Mouse (Mus musculus): ENCODE results near the gene Znhit6. TPM values are rescaled to one million over a fixed set of nuclear protein-coding genes. Genes with fewer than 3 reads are reported as not detected.

Gene Znhit6
- polyA plus RNA-seq, 1 experiment from 2014 or later = 34.4 TPM

GRCm38 (mm10) chr3:145601345-145601744, 25.3 kb downstream of the Znhit6 start:
- Histone ChIP-seq H3K9ac (replicated peaks; ENCODE audit: low read length) (no peak overlapping the region), H3K27ac (ENCODE audit: low read length) (no peak overlapping the region), H3K36me3 (ENCODE audit: insufficient read depth, low read length) (peaks cover 54% of the 10 kb centered on the region), H3K27me3 (ENCODE audit: insufficient read depth, low read length) (no peaks in the 10 kb centered on the region), H3K4me1 (ENCODE audit: insufficient read depth, low read length) (peaks cover 16% of the 10 kb centered on the region), H3K4me3 (ENCODE audit: low read length) (no peak overlapping the region), H3K4me2 (replicated peaks; ENCODE audit: low read depth, low read length) (no peak overlapping the region), H3K9me3 (ENCODE audit: low read length) (peaks cover 6% of the 10 kb centered on the region; the same call in 1 of the 2 replicates)
- WGBS = 46% methylated on average over 6 of the region's 6 CpGs
- no peak for ATAC-seq (ENCODE audit: low FRiP score, low TSS enrichment)

GRCm38 (mm10) chr3:145602410-145603206, 26.6 kb downstream of the Znhit6 start:
- WGBS = 33% methylated on average over 11 of the region's 11 CpGs

GRCm38 (mm10) chr3:145605437-145606123, 29.6 kb downstream of the Znhit6 start:
- Histone ChIP-seq H3K4me3 (ENCODE audit: low read length) (no peak overlapping the region), H3K36me3 (ENCODE audit: insufficient read depth, low read length) (peaks cover 36% of the 10 kb centered on the region), H3K27ac (ENCODE audit: low read length) (no peak overlapping the region), H3K4me1 (ENCODE audit: insufficient read depth, low read length) (peaks cover 20% of the 10 kb centered on the region), H3K9me3 (ENCODE audit: low read length) (no peaks in the 10 kb centered on the region), H3K4me2 (replicated peaks; ENCODE audit: low read depth, low read length) (no peak overlapping the region), H3K9ac (replicated peaks; ENCODE audit: low read length) (no peak overlapping the region), H3K27me3 (ENCODE audit: insufficient read depth, low read length) (no peaks in the 10 kb centered on the region)
- ATAC-seq (ENCODE audit: low FRiP score, low TSS enrichment) = no peak
- WGBS = 86% methylated on average over 5 of the region's 5 CpGs

More at GRCm38 (mm10) chr3:145602410-145603206, 26.6 kb downstream of the Znhit6 start:
- Histone ChIP-seq H3K4me1 (ENCODE audit: insufficient read depth, low read length) (peaks cover 16% of the 10 kb centered on the region), H3K4me3 (ENCODE audit: low read length) (no peak overlapping the region), H3K9ac (replicated peaks; ENCODE audit: low read length) (0 out of 2 replicates have a peak overlapping the region, but pooled peaks have one; percentile 19), H3K4me2 (replicated peaks; ENCODE audit: low read depth, low read length) (peak overlapping the region; percentile 16; the same call in 1 of the 2 replicates), H3K27ac (ENCODE audit: low read length) (peak overlapping the region; percentile 65; the same call in 1 of the 2 replicates), H3K27me3 (ENCODE audit: insufficient read depth, low read length) (no peaks in the 10 kb centered on the region), H3K9me3 (ENCODE audit: low read length) (peaks cover 6% of the 10 kb centered on the region; the same call in 1 of the 2 replicates), H3K36me3 (ENCODE audit: insufficient read depth, low read length) (peaks cover 59% of the 10 kb centered on the region)
- peak; percentile 67; the same call in 1 of the 2 replicates for ATAC-seq (ENCODE audit: low FRiP score, low TSS enrichment)

- ATAC-seq (ENCODE audit: low FRiP score, low TSS enrichment) = no peak
- no peaks in the 10 kb centered on the region for H3K27me3 ChIP-seq (ENCODE audit: insufficient read depth, low read length)
- WGBS = 87% methylated on average over 5 of the region's 5 CpGs
Observed at GRCm38 (mm10) chr3:145608320-145608719, 32.3 kb downstream of the Znhit6 start.

GRCm38 (mm10) chr3:145612662-145613061, 36.7 kb downstream of the Znhit6 start:
- peaks cover 27% of the 10 kb centered on the region for H3K4me1 ChIP-seq (ENCODE audit: insufficient read depth, low read length)
- no peak for ATAC-seq (ENCODE audit: low FRiP score, low TSS enrichment)
- H3K36me3 ChIP-seq (ENCODE audit: insufficient read depth, low read length) = no peaks in the 10 kb centered on the region
- no peak overlapping the region for H3K4me2 ChIP-seq (replicated peaks; ENCODE audit: low read depth, low read length)
- no peaks in the 10 kb centered on the region for H3K27me3 ChIP-seq (ENCODE audit: insufficient read depth, low read length)
- H3K27ac ChIP-seq (ENCODE audit: low read length) = no peak overlapping the region
- H3K4me3 ChIP-seq (ENCODE audit: low read length) = no peak overlapping the region
- no peak overlapping the region for H3K9ac ChIP-seq (replicated peaks; ENCODE audit: low read length)
- H3K9me3 ChIP-seq (ENCODE audit: low read length) = no peaks in the 10 kb centered on the region
- WGBS = 38% methylated on average over 4 of the region's 4 CpGs

More at GRCm38 (mm10) chr3:145608320-145608719, 32.3 kb downstream of the Znhit6 start:
- Histone ChIP-seq H3K9me3 (ENCODE audit: low read length) (no peaks in the 10 kb centered on the region), H3K9ac (replicated peaks; ENCODE audit: low read length) (no peak overlapping the region), H3K4me2 (replicated peaks; ENCODE audit: low read depth, low read length) (no peak overlapping the region), H3K27ac (ENCODE audit: low read length) (no peak overlapping the region), H3K4me3 (ENCODE audit: low read length) (no peak overlapping the region), H3K36me3 (ENCODE audit: insufficient read depth, low read length) (peaks cover 33% of the 10 kb centered on the region), H3K4me1 (ENCODE audit: insufficient read depth, low read length) (peaks cover 6% of the 10 kb centered on the region)

GRCm38 (mm10) chr3:145613234-145613633, 37.2 kb downstream of the Znhit6 start:
- ATAC-seq (ENCODE audit: low FRiP score, low TSS enrichment) = no peak
- 67% methylated on average over 4 of the region's 4 CpGs for WGBS

GRCm38 (mm10) chr3:145614362-145615115, 38.5 kb downstream of the Znhit6 start:
- H3K4me3 ChIP-seq (ENCODE audit: low read length) = no peak overlapping the region
- WGBS = 14% methylated on average over 17 of the region's 17 CpGs
- H3K27ac ChIP-seq (ENCODE audit: low read length) = peak overlapping the region; percentile 87
- ATAC-seq (ENCODE audit: low FRiP score, low TSS enrichment) = peak; percentile 71
- H3K36me3 ChIP-seq (ENCODE audit: insufficient read depth, low read length) = no peaks in the 10 kb centered on the region
- H3K4me1 ChIP-seq (ENCODE audit: insufficient read depth, low read length) = peaks cover 27% of the 10 kb centered on the region
- no peaks in the 10 kb centered on the region for H3K27me3 ChIP-seq (ENCODE audit: insufficient read depth, low read length)
- no peaks in the 10 kb centered on the region for H3K9me3 ChIP-seq (ENCODE audit: low read length)
- peak overlapping the region; percentile 51 for H3K9ac ChIP-seq (replicated peaks; ENCODE audit: low read length)
- peak overlapping the region; percentile 32 for H3K4me2 ChIP-seq (replicated peaks; ENCODE audit: low read depth, low read length)

More at GRCm38 (mm10) chr3:145613234-145613633, 37.2 kb downstream of the Znhit6 start:
- H3K4me2 ChIP-seq (replicated peaks; ENCODE audit: low read depth, low read length) = no peak overlapping the region
- H3K4me1 ChIP-seq (ENCODE audit: insufficient read depth, low read length) = peaks cover 27% of the 10 kb centered on the region
- no peaks in the 10 kb centered on the region for H3K27me3 ChIP-seq (ENCODE audit: insufficient read depth, low read length)
- no peaks in the 10 kb centered on the region for H3K36me3 ChIP-seq (ENCODE audit: insufficient read depth, low read length)
- no peak overlapping the region for H3K9ac ChIP-seq (replicated peaks; ENCODE audit: low read length)
- no peak overlapping the region for H3K27ac ChIP-seq (ENCODE audit: low read length)
- H3K9me3 ChIP-seq (ENCODE audit: low read length) = no peaks in the 10 kb centered on the region
- H3K4me3 ChIP-seq (ENCODE audit: low read length) = no peak overlapping the region

GRCm38 (mm10) chr3:145618299-145618698, 42.3 kb downstream of the Znhit6 start:
- WGBS = 61% methylated on average over 9 of the region's 9 CpGs
- ATAC-seq (ENCODE audit: low FRiP score, low TSS enrichment) = no peak

GRCm38 (mm10) chr3:145619621-145620365, 43.8 kb downstream of the Znhit6 start:
- 92% methylated on average over 17 of the region's 17 CpGs for WGBS
- no peaks in the 10 kb centered on the region for H3K36me3 ChIP-seq (ENCODE audit: insufficient read depth, low read length)
- no peak overlapping the region for H3K4me3 ChIP-seq (ENCODE audit: low read length)
- H3K27ac ChIP-seq (ENCODE audit: low read length) = no peak overlapping the region
- H3K4me1 ChIP-seq (ENCODE audit: insufficient read depth, low read length) = peaks cover 6% of the 10 kb centered on the region
- H3K4me2 ChIP-seq (replicated peaks; ENCODE audit: low read depth, low read length) = no peak overlapping the region
- H3K27me3 ChIP-seq (ENCODE audit: insufficient read depth, low read length) = no peaks in the 10 kb centered on the region
- ATAC-seq (ENCODE audit: low FRiP score, low TSS enrichment) = no peak
- H3K9me3 ChIP-seq (ENCODE audit: low read length) = no peaks in the 10 kb centered on the region
- H3K9ac ChIP-seq (replicated peaks; ENCODE audit: low read length) = no peak overlapping the region

More at GRCm38 (mm10) chr3:145618299-145618698, 42.3 kb downstream of the Znhit6 start:
- Histone ChIP-seq H3K9ac (replicated peaks; ENCODE audit: low read length) (no peak overlapping the region), H3K27me3 (ENCODE audit: insufficient read depth, low read length) (no peaks in the 10 kb centered on the region), H3K4me2 (replicated peaks; ENCODE audit: low read depth, low read length) (no peak overlapping the region), H3K27ac (ENCODE audit: low read length) (no peak overlapping the region), H3K4me3 (ENCODE audit: low read length) (no peak overlapping the region), H3K9me3 (ENCODE audit: low read length) (no peaks in the 10 kb centered on the region), H3K36me3 (ENCODE audit: insufficient read depth, low read length) (no peaks in the 10 kb centered on the region), H3K4me1 (ENCODE audit: insufficient read depth, low read length) (peaks cover 21% of the 10 kb centered on the region)
